Mouse (Mus musculus) kidney, postnatal 25 days (tissue): ENCODE measurements around the gene Msantd2.
A peak's percentile ranks its signal among the peaks of the same experiment; 100 is the strongest.

Source experiments
- DNase-seq, 2 experiments: peaks; one replicate each; pipeline ENCODE4 v3.0.0; 2021; ENCODE audit warnings: mixed read lengths in 2 of 2

The Msantd2 gene

DNA sequence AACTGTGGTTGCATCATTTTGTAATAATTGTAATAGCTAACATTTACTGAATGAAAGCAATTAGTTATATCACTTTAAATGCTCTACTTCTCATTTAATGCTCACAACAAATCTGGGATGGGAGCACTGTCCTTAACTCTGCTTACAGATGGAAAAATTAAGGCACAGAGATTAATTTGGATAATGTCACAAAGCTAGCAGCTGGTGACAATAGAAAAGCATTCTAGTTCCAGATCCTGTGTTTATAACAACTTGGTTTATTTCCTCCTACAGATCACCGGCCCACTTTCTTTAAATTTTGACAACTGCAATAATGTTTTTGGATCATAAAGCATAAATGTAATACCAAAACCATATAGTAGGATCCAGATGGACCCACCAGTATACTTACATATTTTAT lies 16.9 kb downstream of the Msantd2 start:
- no peak for DNase-seq

DNA sequence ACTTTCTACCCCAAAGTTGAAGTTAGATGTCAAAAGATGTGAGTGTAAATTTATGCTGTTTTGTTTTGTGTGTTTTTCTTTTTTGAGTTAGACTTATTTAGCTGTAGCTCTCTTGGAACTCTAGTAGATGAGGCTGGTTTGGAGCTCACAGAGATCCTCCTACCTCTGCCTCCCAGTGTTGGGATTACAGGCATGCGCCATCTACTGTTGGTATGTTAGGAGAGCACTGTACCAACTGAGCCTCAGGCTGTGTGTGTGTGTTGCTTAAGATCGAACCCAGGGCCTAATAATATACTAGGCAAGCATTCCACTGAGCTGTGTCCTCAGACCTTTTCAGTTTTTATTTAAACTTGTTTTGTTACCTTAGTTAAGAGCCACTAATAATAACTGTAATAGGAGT lies 23.0 kb downstream of the Msantd2 start:
- peak in 1 of 2 experiments; percentile 23 for DNase-seq

GRCm38 (mm10) chr9:37514456-37514855 lies 25.3 kb downstream of the Msantd2 start:
- DNase-seq = no peak

- no peak for DNase-seq
Observed at GRCm38 (mm10) chr9:37517467-37517866, 28.3 kb downstream of the Msantd2 start.

DNA sequence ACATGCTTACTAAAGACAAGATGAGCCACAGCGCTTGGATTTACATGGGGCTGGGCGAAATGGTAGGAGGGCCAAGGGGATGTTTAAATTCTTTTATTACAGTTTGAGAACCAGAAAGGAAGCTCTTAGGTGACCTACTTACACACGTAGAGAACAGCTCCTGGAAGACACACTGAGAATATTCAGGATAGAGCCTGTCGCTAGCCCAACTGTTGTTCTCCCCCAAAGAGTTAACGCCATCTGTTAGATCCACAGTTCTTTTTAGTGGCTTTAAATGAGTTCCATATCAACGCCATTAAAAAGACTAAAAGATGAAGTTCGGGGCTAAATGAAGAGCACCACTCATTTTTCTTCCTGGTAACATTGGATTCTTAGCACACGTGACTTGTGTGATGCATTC lies 29.9 kb downstream of the Msantd2 start:
- DNase-seq = no peak

DNA sequence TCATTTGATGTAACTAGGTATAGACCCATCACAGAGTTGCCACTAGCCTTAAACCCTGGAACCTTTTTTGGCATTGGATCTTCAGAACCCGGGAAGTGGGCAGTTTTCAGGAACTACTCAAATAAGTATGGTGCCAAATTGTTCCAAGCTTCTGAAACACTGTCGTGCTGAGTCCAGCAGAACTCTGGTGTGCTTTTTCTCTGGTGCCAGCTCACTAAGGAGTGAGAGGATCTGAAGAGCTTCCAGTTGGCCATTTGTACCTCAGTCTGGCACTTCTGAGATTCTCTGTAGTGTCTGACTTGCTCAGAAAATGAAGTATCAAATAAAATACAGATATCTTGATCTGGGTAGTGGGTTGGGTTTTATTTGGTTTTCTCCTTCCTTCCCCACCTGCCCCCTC lies 30.9 kb downstream of the Msantd2 start:
- no peak for DNase-seq

DNA sequence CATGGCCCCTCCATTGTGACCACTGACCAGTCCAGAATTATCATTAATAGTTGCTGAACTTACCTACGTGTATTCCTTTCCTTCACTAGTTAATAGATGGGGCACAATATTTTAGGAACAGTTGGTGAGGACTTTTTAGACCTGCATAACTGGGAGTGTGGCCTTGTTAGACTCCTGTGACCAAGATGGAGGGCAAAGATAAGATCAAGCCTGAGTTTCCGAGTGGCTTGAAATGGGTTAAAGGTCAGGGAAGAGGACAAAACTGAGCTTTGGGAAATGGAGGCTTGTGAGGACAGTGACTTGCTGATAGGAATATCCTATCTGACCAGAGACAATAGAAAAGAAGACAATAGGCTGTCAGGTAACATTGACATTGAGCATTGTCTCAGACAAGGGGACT lies 36.3 kb downstream of the Msantd2 start:
- no peak for DNase-seq

DNA sequence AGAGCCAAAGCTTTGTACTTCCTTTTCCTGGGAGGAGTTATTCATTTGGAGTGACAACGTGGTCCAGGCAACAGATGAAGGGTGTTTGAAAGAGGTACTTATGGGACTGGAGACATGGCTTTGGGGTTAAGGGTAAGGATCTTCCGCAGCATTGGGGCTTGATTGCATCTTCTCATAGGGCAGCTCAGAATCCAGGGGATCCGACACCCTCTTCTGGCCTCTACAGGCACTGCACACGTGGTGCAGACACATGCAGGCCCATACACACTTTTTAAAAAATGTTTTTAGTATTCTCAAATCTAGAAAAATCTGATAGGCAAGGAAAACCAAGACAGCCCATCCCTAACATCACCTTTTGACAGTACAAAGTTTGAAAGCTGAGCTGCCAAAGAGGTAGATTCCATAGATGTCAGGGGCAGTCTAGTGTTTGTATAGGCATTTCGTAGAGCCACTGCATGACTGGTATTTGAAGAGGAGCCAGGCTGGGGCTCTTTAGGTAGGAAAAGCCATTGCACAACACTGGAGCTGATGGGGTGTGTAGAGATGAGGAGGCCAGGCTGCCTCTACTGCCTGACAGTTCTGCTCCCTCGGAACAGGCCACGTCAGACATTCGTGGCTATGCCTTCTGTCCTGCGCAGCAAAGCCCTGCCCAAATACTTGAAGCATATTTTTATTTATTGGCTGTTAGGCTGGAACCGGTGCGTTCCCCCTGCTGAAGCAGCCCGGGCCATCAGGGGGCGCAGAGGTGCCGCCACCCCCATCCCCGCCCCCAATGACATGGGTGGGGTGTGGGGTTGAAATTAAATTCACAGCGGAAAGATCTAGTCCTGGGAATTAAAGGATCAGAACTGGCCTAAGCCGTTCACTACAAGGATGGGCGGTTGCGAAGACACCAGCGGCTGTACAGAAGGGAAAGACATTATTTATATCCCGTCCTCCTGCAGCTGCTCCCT lies 37.6 kb downstream of the Msantd2 start:
- peak; percentile 35 to 46 for DNase-seq

DNA sequence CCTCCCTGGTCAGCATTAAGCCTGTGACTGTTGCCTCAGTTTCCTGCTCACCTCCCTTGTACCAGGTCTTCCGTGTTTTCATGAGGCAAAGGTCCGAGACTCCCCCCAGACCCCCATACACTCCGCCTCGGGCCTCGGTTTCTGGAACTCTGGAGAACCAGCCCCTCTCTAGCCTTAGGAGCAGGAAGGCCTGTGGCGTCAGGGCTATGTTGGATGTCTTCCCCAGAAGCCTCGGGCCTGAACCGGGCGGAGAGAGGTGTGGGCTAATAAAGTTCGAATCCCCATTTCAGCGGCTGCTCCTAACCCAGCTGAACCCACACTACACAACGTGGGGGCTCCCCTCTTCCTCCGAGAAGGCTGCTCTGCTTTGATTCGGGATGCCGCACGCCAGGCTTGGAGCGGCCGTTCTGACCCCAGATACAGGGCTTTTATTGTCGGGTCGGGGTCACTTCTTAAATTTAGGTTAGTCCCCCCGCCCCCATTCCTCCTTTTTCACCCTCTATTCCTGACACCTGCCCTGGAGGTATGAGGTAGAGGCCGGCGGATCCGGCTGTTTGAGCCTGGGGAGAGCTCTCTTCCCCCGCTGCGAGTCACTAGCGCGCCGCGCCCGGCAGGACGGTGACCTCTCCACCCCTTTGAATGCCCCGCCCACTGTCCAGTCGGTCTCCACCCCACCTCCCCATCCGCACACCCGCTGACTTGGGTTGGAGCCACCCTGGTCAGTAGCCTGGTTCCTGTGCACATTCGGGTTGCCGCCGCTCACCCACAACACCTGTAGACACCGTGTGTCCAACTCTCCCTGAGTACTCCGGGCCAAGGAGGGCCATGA lies 38.5 kb downstream of the Msantd2 start, which contains the start of gene Esam:
Esam (plus strand) TSS at position 683 of the 829 bp plus-strand sequence.
- peak; percentile 89 to 94 for DNase-seq

- DNase-seq = peak; percentile 27 to 63
Observed at GRCm38 (mm10) chr9:37528225-37528970, 39.3 kb downstream of the Msantd2 start.

- peak; percentile 83 to 93 for DNase-seq
Observed at GRCm38 (mm10) chr9:37530031-37530887, 41.1 kb downstream of the Msantd2 start.

- DNase-seq = peak; percentile 93 to 94
Observed at GRCm38 (mm10) chr9:37530888-37531705, 42.0 kb downstream of the Msantd2 start.

GRCm38 (mm10) chr9:37536851-37537250 lies 47.7 kb downstream of the Msantd2 start:
- DNase-seq = no peak

- peak in 1 of 2 experiments; percentile 41 for DNase-seq
Observed at GRCm38 (mm10) chr9:37537658-37538250, 48.6 kb downstream of the Msantd2 start.

- no peak for DNase-seq
Observed at GRCm38 (mm10) chr9:37539170-37540025, 50.3 kb downstream of the Msantd2 start, which contains the start of gene Vsig2. Gene Vsig2, plus strand, starts transcription at chr9:37539255.

GRCm38 (mm10) chr9:37540226-37540625 lies 51.1 kb downstream of the Msantd2 start:
- no peak for DNase-seq

- no peak for DNase-seq
Observed at GRCm38 (mm10) chr9:37540701-37541575, 51.8 kb downstream of the Msantd2 start.
